Mouse (Mus musculus) lung, embryonic 14.5 days (tissue): ENCODE measurements at regions not wholly inside any gene's neighbourhood (a gene's known extent, or its start where the extent isn't known, plus 50 kb on each side); places are given as distances from the start of the nearest gene placed in this dataset.

ENCODE experiments used
- ATAC-seq: fragments of 200-750 bp; cut with Nextera tagmentation; 2 replicates; pipeline ENCODE4 v1.8.0; 2017; ENCODE audit warnings: mild to moderate bottlenecking, moderate TSS enrichment, moderate library complexity; ENCODE audit not compliant: insufficient read depth
- DNase-seq: peaks from one replicate; pipeline ENCODE4 v3.0.0-alpha.2; 2015
- H3K27ac ChIP-seq: fragments of 300-500 bp; sonication (generic); 2 replicates; pipeline ENCODE4 v1.5.1; 2014; ENCODE audit warnings: low read depth, mild to moderate bottlenecking, moderate library complexity
- H3K27me3 ChIP-seq: fragments of 300-500 bp; sonication (generic); 2 replicates; pipeline ENCODE4 v1.6.1; 2014; ENCODE audit warnings: low read length, control low read depth; ENCODE audit not compliant: insufficient read depth
- H3K36me3 ChIP-seq: fragments of 300-500 bp; sonication (generic); 2 replicates; pipeline ENCODE4 v1.6.1; 2014; ENCODE audit warnings: control low read depth; ENCODE audit not compliant: insufficient read depth
- H3K4me1 ChIP-seq: fragments of 300-500 bp; sonication (generic); 2 replicates; pipeline ENCODE4 v1.6.1; 2014; ENCODE audit warnings: antibody characterized with exemption, control low read depth; ENCODE audit not compliant: insufficient read depth
- H3K4me2 ChIP-seq: fragments of 300-500 bp; sonication (generic); 2 replicates; pipeline ENCODE4 v1.6.1; 2014; ENCODE audit warnings: mild to moderate bottlenecking
- H3K4me3 ChIP-seq: fragments of 300-500 bp; sonication (generic); 2 replicates; pipeline ENCODE4 v1.5.1; 2014; ENCODE audit warnings: low read depth, low read length
- H3K9ac ChIP-seq: fragments of 300-500 bp; sonication (generic); 2 replicates; pipeline ENCODE4 v1.6.1; 2014
- H3K9me3 ChIP-seq: fragments of 300-500 bp; sonication (generic); 2 replicates; pipeline ENCODE4 v1.6.1; 2016; ENCODE audit warnings: low read depth, low read length, control low read depth
- CTCF ChIP-seq: IDR thresholded peaks from 2 replicates; pipeline ENCODE4 v1.5.1; 2016; ENCODE audit warnings: antibody characterized with exemption, low read depth
- WGBS: fragments of 180-500 bp; shearing (Covaris S2); extraction: QIAGEN DNeasy Blood & Tissue Kit; methylation state at CpG from one replicate; pipeline ENCODE4 v1.1.7; 2014; 5-methylcytosine and 5-hydroxymethylcytosine counted together

- no peak for ATAC-seq
- no peak overlapping the region for H3K4me3 ChIP-seq
- 13% methylated on average over 13 of the region's 13 CpGs for WGBS
These were observed 168.1 kb upstream of the Olig3 start for GRCm38 (mm10) chr10:19188082-19188742.

GRCm38 (mm10) chr10:19187716-19188081 lies 168.6 kb upstream of the Olig3 start:
- Histone ChIP-seq H3K36me3 (no peaks in the 10 kb centered on the region), H3K4me2 (peak overlapping the region; percentile 47; the same call in 1 of the 2 replicates), H3K9me3 (no peaks in the 10 kb centered on the region), H3K9ac (no peak overlapping the region), H3K4me3 (no peak overlapping the region), H3K27me3 (peaks cover 5% of the 10 kb centered on the region; the same call in 1 of the 2 replicates), H3K4me1 (no peaks in the 10 kb centered on the region; the same call in 1 of the 2 replicates), H3K27ac (no peak overlapping the region)
- WGBS, result 42% methylated on average over 4 of the region's 4 CpGs
- no peak for TF ChIP-seq CTCF
- DNase-seq (no peak), ATAC-seq (no peak)

More at GRCm38 (mm10) chr10:19188082-19188742, 168.1 kb upstream of the Olig3 start:
- peak overlapping the region; percentile 47 for H3K4me2 ChIP-seq
- H3K36me3 ChIP-seq, result no peaks in the 10 kb centered on the region
- H3K9ac ChIP-seq, result no peak overlapping the region; the same call in 1 of the 2 replicates
- no peaks in the 10 kb centered on the region; the same call in 1 of the 2 replicates for H3K4me1 ChIP-seq
- no peak overlapping the region for H3K27ac ChIP-seq
- TF ChIP-seq CTCF, result 0 out of 2 replicates have a peak, but pooled peaks have one; percentile 21
- peaks cover 5% of the 10 kb centered on the region; the same call in 1 of the 2 replicates for H3K27me3 ChIP-seq
- no peaks in the 10 kb centered on the region for H3K9me3 ChIP-seq
- peak; percentile 31 for DNase-seq

GRCm38 (mm10) chr10:19187084-19187615 lies 169.2 kb upstream of the Olig3 start:
- no peak for DNase-seq
- H3K36me3 ChIP-seq, result no peaks in the 10 kb centered on the region
- 73% methylated on average over 2 of the region's 2 CpGs for WGBS
- no peak overlapping the region for H3K4me3 ChIP-seq
- no peaks in the 10 kb centered on the region; the same call in 1 of the 2 replicates for H3K4me1 ChIP-seq
- no peak overlapping the region for H3K27ac ChIP-seq
- H3K9ac ChIP-seq, result no peak overlapping the region
- ATAC-seq, result no peak
- H3K9me3 ChIP-seq, result no peaks in the 10 kb centered on the region
- H3K4me2 ChIP-seq, result no peak overlapping the region
- TF ChIP-seq CTCF, result no peak
- H3K27me3 ChIP-seq, result peaks cover 5% of the 10 kb centered on the region; the same call in 1 of the 2 replicates

GRCm38 (mm10) chr10:19185790-19186581 lies 170.3 kb upstream of the Olig3 start:
- peak overlapping the region; percentile 52 for H3K9ac ChIP-seq
- no peaks in the 10 kb centered on the region for H3K9me3 ChIP-seq
- WGBS, result 8% methylated on average over 18 of the region's 18 CpGs
- no peaks in the 10 kb centered on the region for H3K36me3 ChIP-seq
- TF ChIP-seq CTCF, result peak; percentile 88
- no peak overlapping the region for H3K27ac ChIP-seq
- peak overlapping the region; percentile 63 for H3K4me2 ChIP-seq
- H3K4me1 ChIP-seq, result no peaks in the 10 kb centered on the region; the same call in 1 of the 2 replicates
- H3K4me3 ChIP-seq, result peak overlapping the region; percentile 29
- DNase-seq (peak; percentile 86), ATAC-seq (peak; percentile 73; the same call in 1 of the 2 replicates)
- peaks cover 5% of the 10 kb centered on the region; the same call in 1 of the 2 replicates for H3K27me3 ChIP-seq

- 85% methylated on average over 7 of the region's 7 CpGs for WGBS
- H3K27me3 ChIP-seq, result peaks cover 5% of the 10 kb centered on the region; the same call in 1 of the 2 replicates
- H3K36me3 ChIP-seq, result no peaks in the 10 kb centered on the region
- no peak overlapping the region for H3K9ac ChIP-seq
- no peak for TF ChIP-seq CTCF
- H3K27ac ChIP-seq, result no peak overlapping the region
- no peak for ATAC-seq
- DNase-seq, result no peak
- no peaks in the 10 kb centered on the region; the same call in 1 of the 2 replicates for H3K4me1 ChIP-seq
- H3K4me2 ChIP-seq, result no peak overlapping the region
- H3K4me3 ChIP-seq, result no peak overlapping the region
- H3K9me3 ChIP-seq, result no peaks in the 10 kb centered on the region
These were observed 169.4 kb upstream of the Tnfaip3 start for GRCm38 (mm10) chr10:19184886-19185285.

DNA sequence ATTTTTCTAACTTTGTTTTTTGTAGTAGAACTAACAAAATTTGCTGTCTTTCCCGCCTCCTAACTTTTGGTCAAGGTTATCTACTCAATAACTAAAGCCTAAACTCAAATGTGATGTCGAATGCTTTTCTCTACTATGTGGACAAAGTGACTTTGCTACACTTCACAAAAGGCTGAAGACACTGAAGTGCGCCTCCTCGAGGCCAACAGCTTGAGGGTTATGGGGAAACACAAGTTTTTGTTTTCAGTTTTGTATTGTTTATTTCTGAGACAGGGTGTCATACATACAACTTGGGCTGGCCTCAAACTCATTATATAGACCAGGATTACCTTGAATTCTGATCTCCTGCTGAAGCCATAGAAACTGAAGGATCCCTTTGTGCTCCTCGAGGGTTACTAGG lies 162.4 kb upstream of the Tnfaip3 start:
- no peaks in the 10 kb centered on the region for H3K4me1 ChIP-seq
- no peak for DNase-seq
- H3K9me3 ChIP-seq, result peaks cover 3% of the 10 kb centered on the region; the same call in 1 of the 2 replicates
- 81% methylated on average over 5 of the region's 5 CpGs for WGBS
- no peaks in the 10 kb centered on the region for H3K27me3 ChIP-seq
- TF ChIP-seq CTCF, result no peak
- no peak overlapping the region for H3K9ac ChIP-seq
- no peaks in the 10 kb centered on the region for H3K36me3 ChIP-seq
- no peak overlapping the region for H3K4me3 ChIP-seq
- H3K4me2 ChIP-seq, result no peak overlapping the region
- no peak for ATAC-seq
- H3K27ac ChIP-seq, result no peak overlapping the region
